Mouse (Mus musculus) gastrocnemius, adult 18-20 months (tissue): ENCODE data around the gene Btbd6. TPM values are rescaled to one million over a fixed set of nuclear protein-coding genes. Genes with fewer than 3 reads are reported as not detected.

Source experiments
- DNase-seq: peaks from one replicate; pipeline ENCODE4 v3.0.0; 2021; ENCODE audit warnings: low spot score
- total RNA-seq, 2 experiments: library from RNA; stranded (reverse); gene quantifications; 2 replicates each; pipeline ENCODE4 v1.2.3; 2021

The Btbd6 gene
- total RNA-seq, 2 experiments from 2014 or later = 19.6 to 20.4 TPM

- DNase-seq = peak; percentile 68
Measured at GRCm38 (mm10) chr12:113004993-113005392, 28.7 kb downstream of the Btbd6 start.

- DNase-seq = no peak
Measured at GRCm38 (mm10) chr12:113011702-113012360, 35.5 kb downstream of the Btbd6 start.

GRCm38 (mm10) chr12:113012443-113012842 is 36.2 kb downstream of the Btbd6 start:
- DNase-seq = no peak

- DNase-seq = no peak
Measured at GRCm38 (mm10) chr12:113013021-113013491, 36.8 kb downstream of the Btbd6 start.

GRCm38 (mm10) chr12:113013604-113014558 is 37.6 kb downstream of the Btbd6 start, which contains the start of gene Pacs2:
Pacs2 (plus strand) TSS chr12:113014508.
- peak; percentile 92 for DNase-seq

- peak; percentile 28 for DNase-seq
Measured at GRCm38 (mm10) chr12:113014561-113015556, 38.6 kb downstream of the Btbd6 start.

GRCm38 (mm10) chr12:113015956-113016355 is 39.7 kb downstream of the Btbd6 start:
- DNase-seq = no peak

GRCm38 (mm10) chr12:113016976-113017375 is 40.7 kb downstream of the Btbd6 start:
- no peak for DNase-seq

- no peak for DNase-seq
Measured at GRCm38 (mm10) chr12:113017429-113017984, 41.2 kb downstream of the Btbd6 start.

GRCm38 (mm10) chr12:113018763-113019162 is 42.5 kb downstream of the Btbd6 start:
- DNase-seq = no peak

- no peak for DNase-seq
Measured at GRCm38 (mm10) chr12:113021488-113021887, 45.2 kb downstream of the Btbd6 start.

- DNase-seq = no peak
Measured at GRCm38 (mm10) chr12:113023082-113023481, 46.8 kb downstream of the Btbd6 start.

- no peak for DNase-seq
Measured at GRCm38 (mm10) chr12:113026557-113026956, 50.3 kb downstream of the Btbd6 start.

GRCm38 (mm10) chr12:113027495-113027894 is 51.2 kb downstream of the Btbd6 start:
- DNase-seq = no peak

GRCm38 (mm10) chr12:113028067-113028466 is 51.8 kb downstream of the Btbd6 start:
- DNase-seq = no peak

Other genes with a start within 250 kb of the Btbd6 start
- gene Pld4, start 215.8 kb upstream of the Btbd6 start, total RNA-seq = 1 to 10 TPM; 1.3 to 3.4 TPM
- 1 to 10 TPM; 7.2 to 7.8 TPM for gene Ahnak2, start 173.8 kb upstream of the Btbd6 start, total RNA-seq
- gene Clba1, start 167.5 kb upstream of the Btbd6 start, total RNA-seq = under 1 TPM; 0.34 to 0.57 TPM
- 1 to 10 TPM; 2.2 to 2.8 TPM for gene Cdca4, start 147.1 kb upstream of the Btbd6 start, total RNA-seq
- gene Gpr132, start 108.3 kb upstream of the Btbd6 start, total RNA-seq = under 1 TPM in 1 of 2 experiments, not detected in 1; 0.14 TPM
- gene Jag2, start 46.7 kb upstream of the Btbd6 start, total RNA-seq = 10 to 100 TPM; 22.1 to 24.0 TPM
- gene Nudt14, start 34.4 kb upstream of the Btbd6 start, total RNA-seq = 1 to 10 TPM; 6.5 to 7.6 TPM
- gene Brf1, start 24.2 kb downstream of the Btbd6 start, total RNA-seq = 10 to 100 TPM; 17.8 to 18.5 TPM
- 10 to 100 TPM; 33.7 to 35.0 TPM for gene Pacs2, start 38.0 kb downstream of the Btbd6 start, total RNA-seq
- gene Tex22, start 98.0 kb downstream of the Btbd6 start, total RNA-seq = under 1 TPM in 1 of 2 experiments, not detected in 1; 0.27 TPM
- gene Mta1, start 121.8 kb downstream of the Btbd6 start, total RNA-seq = 10 to 100 TPM; 38.0 to 41.7 TPM
- 10 to 100 TPM; 28.2 to 43.8 TPM for gene Crip2, start 163.8 kb downstream of the Btbd6 start, total RNA-seq
- gene Crip1, start 169.8 kb downstream of the Btbd6 start, total RNA-seq = 100 to 1,000 TPM in 1 of 2 experiments, 10 to 100 TPM in 1; 65.3 to 100 TPM
- not detected for gene Tedc1, start 179.9 kb downstream of the Btbd6 start, total RNA-seq
- gene Tmem121, start 209.4 kb downstream of the Btbd6 start, total RNA-seq = under 1 TPM in 1 of 2 experiments, not detected in 1; 0.14 TPM